Mouse (Mus musculus) left cerebral cortex, postnatal 25 days (tissue): ENCODE results near the gene Faap20. TPM values are rescaled to one million over a fixed set of nuclear protein-coding genes. Genes with fewer than 3 reads are reported as not detected.

ENCODE experiments used
- DNase-seq, 2 experiments: peaks; one replicate each; pipeline ENCODE4 v3.0.0; 2022; ENCODE audit warnings: low spot score in 2 of 2, mixed read lengths in 1 of 2
- intact Hi-C: fragments of 180-260 bp; cut with DNase I; formaldehyde crosslinking; loops from one replicate; pipeline ENCODE4 v1.15.1; 2025
- total RNA-seq, 2 experiments: library from RNA; stranded (reverse); gene quantifications; 2 replicates each; pipeline ENCODE4 v1.2.3; 2021

The Faap20 gene
- total RNA-seq, result 10 to 100 TPM; 24.2 to 27.3 TPM

DNA sequence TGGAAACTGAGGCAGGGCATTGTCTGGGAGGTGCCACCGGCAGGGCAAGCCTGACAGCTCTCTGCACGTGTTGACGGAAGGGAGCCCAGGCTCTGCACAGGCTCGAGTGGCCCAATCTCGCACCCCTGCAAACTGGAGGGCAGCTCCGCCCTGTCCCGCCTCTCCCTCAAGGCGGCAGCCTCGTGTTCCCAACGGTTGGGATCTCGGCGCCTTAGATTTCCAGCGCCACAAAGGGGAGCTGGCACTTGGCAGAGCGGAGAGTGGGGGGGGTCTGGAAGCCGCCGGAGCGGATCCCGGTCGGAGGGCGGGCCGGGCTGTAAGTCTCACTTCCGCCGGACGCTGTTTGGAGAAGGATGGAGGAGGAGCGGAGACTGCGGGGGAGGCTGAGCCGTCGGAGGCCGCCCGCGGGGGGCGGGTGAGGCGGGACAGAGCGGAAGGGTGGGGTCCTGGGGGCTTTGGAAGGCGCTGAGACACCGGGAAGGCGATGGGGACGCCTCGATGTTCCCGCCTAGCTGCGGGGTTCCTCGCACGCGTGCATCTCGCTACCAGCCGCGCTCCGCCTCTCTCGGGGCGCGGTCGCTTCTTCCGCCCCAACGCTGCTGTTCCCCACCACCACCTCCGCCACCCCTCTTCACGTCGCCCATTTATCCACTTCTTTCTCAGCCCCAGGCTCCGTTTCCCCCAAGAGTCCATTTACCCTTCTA lies at the start of gene Faap20:
TSS of gene Faap20 (plus strand) at position 155 of the 704 bp plus-strand sequence.
- intact Hi-C loops, result loop anchor here (1.0 to 10.0 kb wide), 4 partner anchors 27 to 285 kb away; partner anchors contain the start of genes Hes5, Pank4 and Ski
- DNase-seq, result peak; percentile 83 to 84

- no peak for DNase-seq
Observed at GRCm38 (mm10) chr4:155200861-155201390, 48.7 kb upstream of the Faap20 start.

GRCm38 (mm10) chr4:155201764-155202163 lies 47.8 kb upstream of the Faap20 start:
- no peak for DNase-seq
- intact Hi-C loops, result no loop called here

More at GRCm38 (mm10) chr4:155200861-155201390, 48.7 kb upstream of the Faap20 start:
- intact Hi-C loops, result no loop called here

- DNase-seq, result no peak
- intact Hi-C loops, result no loop called here
Observed at GRCm38 (mm10) chr4:155205919-155206318, 43.7 kb upstream of the Faap20 start.

- intact Hi-C loops, result no loop called here
Observed at GRCm38 (mm10) chr4:155206498-155206897, 43.1 kb upstream of the Faap20 start.

DNA sequence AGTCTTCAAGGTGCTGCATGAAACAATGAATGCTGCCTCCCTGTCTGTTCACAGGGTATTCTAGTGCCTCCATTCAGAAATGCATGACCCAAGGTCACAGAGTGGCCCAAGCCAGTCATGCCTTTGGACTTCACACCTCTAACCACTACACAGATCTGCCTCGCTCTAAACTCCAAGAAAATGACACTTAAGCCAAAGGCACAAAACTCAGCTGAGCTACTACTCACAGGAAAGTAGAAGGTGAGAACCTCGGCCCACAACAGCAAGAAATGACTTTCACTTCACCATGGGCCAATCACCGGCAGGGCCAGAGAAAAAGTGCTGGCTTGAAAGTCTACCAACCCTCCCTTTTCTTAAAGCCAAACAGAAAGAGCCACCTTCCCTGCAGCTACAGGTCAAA lies 41.8 kb upstream of the Faap20 start:
- intact Hi-C loops, result no loop called here
- DNase-seq, result no peak

More at GRCm38 (mm10) chr4:155206498-155206897, 43.1 kb upstream of the Faap20 start:
- no peak for DNase-seq

GRCm38 (mm10) chr4:155208613-155209012 lies 41.0 kb upstream of the Faap20 start:
- intact Hi-C loops, result no loop called here
- no peak for DNase-seq

GRCm38 (mm10) chr4:155209079-155209478 lies 40.5 kb upstream of the Faap20 start:
- DNase-seq, result no peak
- intact Hi-C loops, result no loop called here

GRCm38 (mm10) chr4:155209494-155209893 lies 40.1 kb upstream of the Faap20 start:
- DNase-seq, result no peak
- intact Hi-C loops, result no loop called here

DNA sequence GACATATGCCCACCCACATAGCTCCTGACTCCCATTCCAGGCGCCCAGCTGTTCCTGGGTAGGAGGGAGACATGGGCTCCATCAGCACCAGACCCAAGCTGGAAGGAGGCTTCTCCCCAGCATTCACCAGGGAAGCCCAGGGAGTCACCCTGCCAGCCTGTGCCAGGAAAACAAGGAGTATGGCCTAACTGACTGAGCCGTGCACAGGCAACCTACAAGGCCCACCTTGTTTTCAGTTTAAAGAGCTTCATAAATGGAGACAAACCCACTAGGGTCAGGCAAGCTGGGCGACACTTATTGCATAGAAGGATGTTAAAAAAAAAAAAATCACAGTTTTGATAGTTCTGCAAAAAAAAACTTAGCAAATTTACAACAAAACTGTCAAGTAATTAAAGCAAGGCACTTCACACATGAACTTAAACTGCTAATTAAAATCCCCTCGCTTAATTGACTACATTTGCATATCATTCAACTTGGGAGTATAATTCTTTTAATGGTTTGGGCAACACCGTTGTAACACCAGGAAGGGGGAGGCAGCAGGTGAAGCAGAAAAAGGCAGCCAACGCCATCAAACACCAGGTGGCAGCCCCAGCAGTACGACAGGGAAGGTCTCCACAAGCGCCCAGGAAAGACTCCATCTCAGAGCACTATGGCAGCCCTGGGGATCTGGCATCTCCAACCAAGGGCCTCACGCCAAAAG lies 36.4 kb upstream of the Faap20 start:
- no peak for DNase-seq
- intact Hi-C loops, result no loop called here

DNA sequence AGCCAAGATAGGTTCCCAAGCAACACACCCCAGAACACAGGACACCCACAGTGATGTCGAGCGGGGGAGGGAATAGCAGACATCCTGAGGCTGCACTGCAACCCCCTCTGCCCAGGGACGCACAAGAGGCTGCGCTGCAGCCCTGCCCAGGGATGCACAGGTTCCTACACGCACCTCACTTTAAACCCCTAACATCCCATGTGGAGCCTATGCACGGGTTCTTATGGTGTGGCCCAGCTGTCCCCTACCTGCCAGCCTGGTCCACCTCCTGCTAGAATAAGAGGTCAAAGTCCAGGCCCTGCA lies 35.9 kb upstream of the Faap20 start:
- no peak for DNase-seq
- intact Hi-C loops, result no loop called here

DNA sequence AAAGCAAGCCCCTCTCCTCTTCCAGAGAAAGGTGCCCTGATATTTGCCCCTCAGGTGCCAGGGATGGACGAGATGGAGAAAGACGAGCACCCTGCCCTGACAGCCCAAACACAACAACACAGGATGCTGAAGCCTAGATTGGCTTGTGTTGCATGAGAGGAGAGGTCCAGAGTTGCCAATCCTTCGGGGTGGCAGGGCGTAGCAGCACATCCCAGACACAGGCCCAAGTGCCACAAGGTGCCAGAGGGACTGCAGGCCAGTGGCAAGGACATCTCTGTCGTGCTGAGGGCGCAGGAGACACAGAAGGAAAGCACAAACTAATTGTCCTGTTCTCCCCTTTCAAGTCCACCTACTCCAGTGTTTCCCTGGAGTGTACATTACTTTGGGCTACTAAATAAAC lies 35.4 kb upstream of the Faap20 start:
- no peak for DNase-seq
- intact Hi-C loops, result no loop called here

GRCm38 (mm10) chr4:155214793-155215192 lies 34.8 kb upstream of the Faap20 start:
- intact Hi-C loops, result no loop called here

DNA sequence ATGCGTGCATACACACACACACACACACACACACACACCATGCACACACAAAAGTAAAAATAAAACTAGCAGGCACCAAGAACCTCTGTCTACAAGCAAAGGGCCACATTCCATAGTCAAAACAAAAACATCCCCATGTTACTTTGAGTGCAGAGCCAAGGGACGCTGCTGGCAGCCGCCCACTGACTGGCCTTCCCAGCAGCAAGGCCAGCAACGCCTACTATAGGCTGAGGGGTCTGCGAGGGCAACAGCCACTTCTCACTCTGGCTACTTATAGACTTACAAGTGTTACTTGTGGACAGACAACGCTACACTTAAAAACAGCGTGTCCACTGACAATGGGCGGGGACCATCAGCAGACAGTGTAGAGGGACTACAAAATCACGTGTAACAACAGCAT lies 34.4 kb upstream of the Faap20 start:
- intact Hi-C loops, result no loop called here
- DNase-seq, result no peak

More at GRCm38 (mm10) chr4:155214793-155215192, 34.8 kb upstream of the Faap20 start:
- DNase-seq, result no peak

GRCm38 (mm10) chr4:155215773-155216630 lies 33.6 kb upstream of the Faap20 start:
- intact Hi-C loops, result no loop called here
- peak in 1 of 2 experiments; percentile 77 for DNase-seq

DNA sequence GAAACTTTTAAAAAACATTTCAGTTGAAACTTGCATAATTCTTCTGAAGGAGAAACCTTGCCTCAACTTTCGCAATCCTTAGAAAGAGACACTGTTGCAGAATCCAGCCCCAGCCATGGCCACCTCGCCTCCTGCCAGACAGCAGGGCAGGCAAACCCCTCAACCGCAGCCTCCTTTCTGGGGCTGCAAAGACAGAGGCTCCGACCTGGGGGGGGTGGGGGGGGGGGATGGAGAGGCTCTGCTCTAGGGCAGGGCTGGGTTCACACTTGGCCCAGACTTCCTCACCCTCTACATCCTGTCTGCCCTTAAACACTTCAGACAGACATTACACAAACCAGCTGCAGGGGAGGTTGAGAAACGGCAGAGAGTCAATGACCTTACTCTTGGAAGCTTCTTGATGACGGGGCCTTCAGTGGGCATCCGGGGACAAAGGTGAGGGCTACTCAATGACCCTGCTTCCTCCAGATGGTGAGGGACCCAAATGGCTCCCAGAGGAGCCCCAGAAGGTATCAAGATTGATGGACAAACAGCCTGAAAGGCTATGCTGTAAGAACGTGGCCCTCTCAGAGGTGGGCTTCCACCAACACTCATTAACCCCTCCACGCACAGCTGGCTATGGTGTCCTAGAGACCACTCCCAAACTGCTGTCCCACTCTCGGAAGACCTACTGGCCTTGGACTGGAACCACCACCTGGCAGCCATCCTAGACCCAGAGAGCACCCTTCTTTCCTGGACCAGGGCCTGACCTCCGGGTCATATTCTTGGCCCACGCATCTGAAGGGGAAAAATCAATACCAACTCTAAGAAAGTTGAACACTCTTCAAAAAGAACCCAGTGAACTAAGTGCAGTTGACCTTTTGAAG lies 32.1 kb upstream of the Faap20 start:
- DNase-seq, result no peak
- intact Hi-C loops, result no loop called here

DNA sequence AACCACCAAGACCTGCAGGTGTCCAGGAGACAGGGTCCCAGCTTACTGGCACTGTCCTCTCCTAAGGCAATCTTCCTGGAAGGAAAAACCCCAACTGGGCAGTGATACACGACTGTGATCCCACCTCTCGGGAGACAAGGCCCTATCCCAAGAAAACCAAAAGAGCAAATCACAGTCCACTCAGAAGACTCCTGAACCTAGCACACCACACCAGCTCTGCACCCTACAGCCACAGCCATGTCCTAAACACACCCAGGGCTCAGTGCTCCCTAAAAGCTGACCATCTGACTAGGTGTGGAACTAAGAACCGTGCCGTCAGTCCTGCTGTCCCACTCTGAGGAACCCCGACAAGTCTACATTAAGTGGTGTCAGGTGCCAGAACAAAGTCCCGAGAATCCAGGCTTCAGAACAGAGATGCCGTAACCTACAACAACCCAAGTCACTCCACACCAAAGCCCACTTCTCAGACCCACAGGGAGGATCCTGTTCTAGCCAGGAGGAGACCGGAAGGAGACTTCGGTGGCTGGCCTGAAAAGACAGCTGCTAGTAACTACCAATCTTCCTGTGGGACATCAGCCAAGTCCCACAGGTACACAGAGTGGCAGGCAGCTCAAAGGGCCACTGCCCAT lies 31.4 kb upstream of the Faap20 start:
- intact Hi-C loops, result no loop called here
- DNase-seq, result no peak
